Mouse (Mus musculus): ENCODE data around the gene Nrm.

DNA sequence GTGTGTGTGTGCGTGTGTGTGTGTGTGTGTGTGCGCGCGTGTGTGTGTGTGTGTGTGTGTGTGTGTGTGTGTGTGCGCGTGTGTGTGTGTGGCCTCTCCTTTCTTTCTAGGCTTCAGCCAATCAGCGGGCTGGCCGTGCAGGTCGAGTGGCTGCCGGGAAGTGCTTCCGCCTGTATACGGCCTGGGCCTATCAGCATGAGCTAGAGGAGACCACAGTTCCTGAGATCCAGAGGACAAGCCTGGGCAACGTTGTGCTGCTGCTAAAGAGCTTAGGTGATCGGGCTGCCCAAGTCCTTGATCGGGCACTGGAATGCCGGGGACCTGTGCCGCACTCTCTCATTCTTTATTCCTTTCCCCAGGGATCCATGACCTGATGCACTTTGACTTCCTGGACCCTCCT, 26.6 kb downstream of the Nrm start:
- TF ChIP-seq POLR2A (IDR thresholded peaks at IDR 0.05; ENCODE audit: insufficient read depth, low read depth, low read length) (no peak), CTCF (IDR thresholded peaks at IDR 0.05) (no peak)

Measured in heart, adult 2 months (tissue).